Mouse (Mus musculus): ENCODE measurements around the gene Alkbh4.

GRCm38 (mm10) chr5:136140057-136140482 lies 4.1 kb downstream of the Alkbh4 start:
- no peak for TF ChIP-seq CTCF (IDR thresholded peaks at IDR 0.05; ENCODE audit: low read depth, low read length)
- no peak for TF ChIP-seq POLR2A (IDR thresholded peaks at IDR 0.05; ENCODE audit: borderline replicate concordance, low read depth, low read length)
